Mouse (Mus musculus) left cerebral cortex, postnatal 4 days (tissue): ENCODE measurements at regions not wholly inside any gene's neighbourhood (a gene's known extent, or its start where the extent isn't known, plus 50 kb on each side); places are given as distances from the start of the nearest gene placed in this dataset.

Source experiments
- DNase-seq: peaks from one replicate; pipeline ENCODE4 v3.0.0-alpha.2; 2022
- intact Hi-C: fragments of 180-260 bp; cut with DNase I; formaldehyde crosslinking; loops from one replicate; pipeline ENCODE4 v1.15.1; 2025

DNA sequence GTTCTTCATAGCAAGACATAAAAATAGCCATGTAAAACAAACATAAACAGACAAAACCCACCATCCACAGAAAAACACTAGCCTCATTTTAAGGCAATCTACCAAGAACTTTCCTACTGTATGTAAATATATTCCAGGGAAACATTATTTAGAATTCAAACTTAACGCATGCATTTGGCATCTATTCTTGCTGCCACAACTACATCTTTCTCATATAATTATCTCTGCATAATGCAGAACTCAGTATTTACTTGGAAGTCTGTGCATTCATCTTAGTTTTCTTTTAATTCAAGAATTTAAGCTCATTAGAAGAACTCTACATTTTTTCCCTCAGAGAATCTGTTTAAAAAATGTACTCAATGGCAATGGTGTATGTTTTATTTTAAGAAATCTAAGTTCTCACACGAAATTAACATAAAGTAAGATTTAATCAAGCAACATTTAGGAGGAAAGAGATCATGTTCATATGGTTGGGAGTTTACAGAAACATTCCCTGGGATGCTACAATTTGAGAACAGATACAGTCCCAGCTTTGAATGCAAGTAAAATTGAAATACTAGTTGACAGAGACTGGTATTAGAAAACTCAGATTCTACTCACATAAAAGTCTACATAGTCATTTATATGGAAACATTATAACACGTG lies 1114.7 kb downstream of the Sorcs1 start:
- intact Hi-C loops = no loop called here
- no peak for DNase-seq

GRCm38 (mm10) chr19:49539445-49540407 lies 1138.7 kb downstream of the Sorcs1 start:
- peak; percentile 26 for DNase-seq

More at GRCm38 (mm10) chr19:49539445-49540407, 1138.7 kb downstream of the Sorcs1 start:
- intact Hi-C loops = loop anchor here (10.0 kb wide), 1 partner anchor 205 kb away; no protein-coding TSS in a partner anchor
